Mouse (Mus musculus): ENCODE measurements around the gene Sertad2.

DNA sequence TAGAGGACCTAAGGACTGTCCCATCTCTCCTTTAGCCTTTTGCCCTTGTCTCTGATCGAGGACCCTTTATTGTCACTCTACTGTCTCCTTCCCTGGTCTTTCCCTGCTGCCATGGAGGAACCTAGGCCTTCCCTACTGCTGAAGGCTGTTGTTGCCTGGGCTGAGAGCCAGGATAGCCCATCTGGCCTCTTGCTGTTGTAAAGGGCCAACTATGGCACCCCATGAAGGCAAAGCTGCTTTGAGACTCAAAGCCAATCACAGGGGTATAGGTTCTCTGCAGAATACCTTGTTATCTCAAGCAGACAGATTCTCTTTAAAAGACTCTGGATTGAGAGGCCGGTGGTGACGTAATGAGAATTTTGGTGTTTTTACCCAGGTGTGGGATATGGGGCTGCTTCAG is 15.2 kb upstream of the Sertad2 start:
- TF ChIP-seq CTCF (IDR thresholded peaks at IDR 0.05; ENCODE audit: insufficient read depth, low read depth, low read length), result no peak
- no peak for TF ChIP-seq POLR2A (IDR thresholded peaks at IDR 0.05; ENCODE audit: insufficient read depth, low read depth, low read length)

Data from olfactory bulb, adult 2 months (tissue).